Mouse (Mus musculus) lung, embryonic 14.5 days (tissue): ENCODE measurements at regions not wholly inside any gene's neighbourhood (a gene's known extent, or its start where the extent isn't known, plus 50 kb on each side); places are given as distances from the start of the nearest gene placed in this dataset.

Source experiments
- ATAC-seq: fragments of 200-750 bp; cut with Nextera tagmentation; 2 replicates; pipeline ENCODE4 v1.8.0; 2017; ENCODE audit warnings: mild to moderate bottlenecking, moderate TSS enrichment, moderate library complexity; ENCODE audit not compliant: insufficient read depth
- DNase-seq: peaks from one replicate; pipeline ENCODE4 v3.0.0-alpha.2; 2015
- H3K27ac ChIP-seq: fragments of 300-500 bp; sonication (generic); 2 replicates; pipeline ENCODE4 v1.5.1; 2014; ENCODE audit warnings: low read depth, mild to moderate bottlenecking, moderate library complexity
- H3K27me3 ChIP-seq: fragments of 300-500 bp; sonication (generic); 2 replicates; pipeline ENCODE4 v1.6.1; 2014; ENCODE audit warnings: low read length, control low read depth; ENCODE audit not compliant: insufficient read depth
- H3K36me3 ChIP-seq: fragments of 300-500 bp; sonication (generic); 2 replicates; pipeline ENCODE4 v1.6.1; 2014; ENCODE audit warnings: control low read depth; ENCODE audit not compliant: insufficient read depth
- H3K4me1 ChIP-seq: fragments of 300-500 bp; sonication (generic); 2 replicates; pipeline ENCODE4 v1.6.1; 2014; ENCODE audit warnings: antibody characterized with exemption, control low read depth; ENCODE audit not compliant: insufficient read depth
- H3K4me2 ChIP-seq: fragments of 300-500 bp; sonication (generic); 2 replicates; pipeline ENCODE4 v1.6.1; 2014; ENCODE audit warnings: mild to moderate bottlenecking
- H3K4me3 ChIP-seq: fragments of 300-500 bp; sonication (generic); 2 replicates; pipeline ENCODE4 v1.5.1; 2014; ENCODE audit warnings: low read depth, low read length
- H3K9ac ChIP-seq: fragments of 300-500 bp; sonication (generic); 2 replicates; pipeline ENCODE4 v1.6.1; 2014
- H3K9me3 ChIP-seq: fragments of 300-500 bp; sonication (generic); 2 replicates; pipeline ENCODE4 v1.6.1; 2016; ENCODE audit warnings: low read depth, low read length, control low read depth
- CTCF ChIP-seq: IDR thresholded peaks from 2 replicates; pipeline ENCODE4 v1.5.1; 2016; ENCODE audit warnings: antibody characterized with exemption, low read depth
- WGBS: fragments of 180-500 bp; shearing (Covaris S2); extraction: QIAGEN DNeasy Blood & Tissue Kit; methylation state at CpG from one replicate; pipeline ENCODE4 v1.1.7; 2014; 5-methylcytosine and 5-hydroxymethylcytosine counted together

GRCm38 (mm10) chr1:88623040-88623439 is 79.0 kb downstream of the Arl4c start:
- 68% methylated on average over 10 of the region's 10 CpGs for WGBS
- no peaks in the 10 kb centered on the region for H3K36me3 ChIP-seq
- H3K27me3 ChIP-seq, result no peaks in the 10 kb centered on the region
- no peak overlapping the region for H3K4me3 ChIP-seq
- TF ChIP-seq CTCF, result no peak
- H3K9me3 ChIP-seq, result no peaks in the 10 kb centered on the region
- no peak overlapping the region for H3K9ac ChIP-seq
- no peak overlapping the region for H3K4me2 ChIP-seq
- H3K27ac ChIP-seq, result no peak overlapping the region
- no peak for DNase-seq
- no peak for ATAC-seq
- H3K4me1 ChIP-seq, result no peaks in the 10 kb centered on the region

GRCm38 (mm10) chr1:88622356-88622755 is 79.7 kb downstream of the Arl4c start:
- no peak overlapping the region for H3K9ac ChIP-seq
- H3K36me3 ChIP-seq, result no peaks in the 10 kb centered on the region
- DNase-seq (no peak), ATAC-seq (no peak)
- no peaks in the 10 kb centered on the region for H3K27me3 ChIP-seq
- no peaks in the 10 kb centered on the region for H3K4me1 ChIP-seq
- no peak overlapping the region for H3K4me3 ChIP-seq
- TF ChIP-seq CTCF, result no peak
- H3K27ac ChIP-seq, result no peak overlapping the region
- 76% methylated on average over 6 of the region's 6 CpGs for WGBS
- no peaks in the 10 kb centered on the region for H3K9me3 ChIP-seq
- H3K4me2 ChIP-seq, result no peak overlapping the region

GRCm38 (mm10) chr1:88621214-88621613 is 80.8 kb downstream of the Arl4c start:
- Histone ChIP-seq H3K27ac (no peak overlapping the region), H3K27me3 (no peaks in the 10 kb centered on the region), H3K36me3 (no peaks in the 10 kb centered on the region), H3K4me1 (no peaks in the 10 kb centered on the region), H3K4me3 (no peak overlapping the region), H3K9me3 (no peaks in the 10 kb centered on the region), H3K4me2 (no peak overlapping the region), H3K9ac (no peak overlapping the region)
- WGBS, result 41% methylated on average over 2 of the region's 2 CpGs
- no peak for TF ChIP-seq CTCF
- no peak for ATAC-seq
- no peak for DNase-seq

GRCm38 (mm10) chr1:88613007-88613406 is 89.0 kb downstream of the Arl4c start:
- Histone ChIP-seq H3K36me3 (no peaks in the 10 kb centered on the region), H3K9me3 (no peaks in the 10 kb centered on the region), H3K27me3 (no peaks in the 10 kb centered on the region), H3K4me2 (no peak overlapping the region), H3K27ac (peak overlapping the region; percentile 2; the same call in 1 of the 2 replicates), H3K9ac (no peak overlapping the region), H3K4me1 (peaks cover 8% of the 10 kb centered on the region; the same call in 1 of the 2 replicates), H3K4me3 (no peak overlapping the region)
- ATAC-seq, result no peak
- no peak for DNase-seq
- TF ChIP-seq CTCF, result no peak
- 24% methylated on average over 2 of the region's 2 CpGs for WGBS

GRCm38 (mm10) chr1:88611241-88611640 is 90.8 kb downstream of the Arl4c start:
- no peaks in the 10 kb centered on the region for H3K36me3 ChIP-seq
- WGBS, result 81% methylated on average over 5 of the region's 5 CpGs
- DNase-seq, result no peak
- H3K9me3 ChIP-seq, result no peaks in the 10 kb centered on the region
- no peak overlapping the region for H3K4me2 ChIP-seq
- H3K4me3 ChIP-seq, result no peak overlapping the region
- no peak for TF ChIP-seq CTCF
- ATAC-seq, result no peak
- no peaks in the 10 kb centered on the region for H3K27me3 ChIP-seq
- H3K4me1 ChIP-seq, result peaks cover 8% of the 10 kb centered on the region; the same call in 1 of the 2 replicates
- H3K9ac ChIP-seq, result no peak overlapping the region
- H3K27ac ChIP-seq, result no peak overlapping the region

- H3K9me3 ChIP-seq, result no peaks in the 10 kb centered on the region
- ATAC-seq (no peak), DNase-seq (no peak)
- no peak overlapping the region for H3K4me3 ChIP-seq
- no peak overlapping the region for H3K4me2 ChIP-seq
- peaks cover 8% of the 10 kb centered on the region; the same call in 1 of the 2 replicates for H3K4me1 ChIP-seq
- no peak overlapping the region for H3K9ac ChIP-seq
- no peak overlapping the region for H3K27ac ChIP-seq
- no peak for TF ChIP-seq CTCF
- H3K27me3 ChIP-seq, result no peaks in the 10 kb centered on the region
- no peaks in the 10 kb centered on the region for H3K36me3 ChIP-seq
- WGBS, result 79% methylated on average over 9 of the region's 9 CpGs
These were observed 91.2 kb downstream of the Arl4c start for GRCm38 (mm10) chr1:88610810-88611209.

- H3K9ac ChIP-seq, result no peak overlapping the region
- H3K36me3 ChIP-seq, result no peaks in the 10 kb centered on the region
- TF ChIP-seq CTCF, result no peak
- 48% methylated on average over 8 of the region's 8 CpGs for WGBS
- H3K4me1 ChIP-seq, result peaks cover 8% of the 10 kb centered on the region; the same call in 1 of the 2 replicates
- no peak overlapping the region for H3K4me3 ChIP-seq
- H3K4me2 ChIP-seq, result no peak overlapping the region
- peak overlapping the region; percentile 14 for H3K27ac ChIP-seq
- DNase-seq (no peak), ATAC-seq (no peak)
- no peaks in the 10 kb centered on the region for H3K9me3 ChIP-seq
- no peaks in the 10 kb centered on the region for H3K27me3 ChIP-seq
These were observed 93.2 kb downstream of the Arl4c start for GRCm38 (mm10) chr1:88608826-88609225.

- DNase-seq, result peak; percentile 75
- H3K27ac ChIP-seq, result peak overlapping the region; percentile 61; the same call in 1 of the 2 replicates
- no peaks in the 10 kb centered on the region for H3K36me3 ChIP-seq
- no peaks in the 10 kb centered on the region for H3K9me3 ChIP-seq
- ATAC-seq, result peak; percentile 70
- H3K4me3 ChIP-seq, result no peak overlapping the region
- H3K27me3 ChIP-seq, result no peaks in the 10 kb centered on the region
- peaks cover 7% of the 10 kb centered on the region; the same call in 1 of the 2 replicates for H3K4me1 ChIP-seq
- no peak overlapping the region for H3K4me2 ChIP-seq
- no peak for TF ChIP-seq CTCF
- H3K9ac ChIP-seq, result no peak overlapping the region
- WGBS, result 24% methylated on average over 8 of the region's 8 CpGs
These were observed 93.8 kb downstream of the Arl4c start for GRCm38 (mm10) chr1:88608236-88608635.
